Comparison of ENCODE assay signal across 9 mouse cellular contexts in the genomic region with DNA sequence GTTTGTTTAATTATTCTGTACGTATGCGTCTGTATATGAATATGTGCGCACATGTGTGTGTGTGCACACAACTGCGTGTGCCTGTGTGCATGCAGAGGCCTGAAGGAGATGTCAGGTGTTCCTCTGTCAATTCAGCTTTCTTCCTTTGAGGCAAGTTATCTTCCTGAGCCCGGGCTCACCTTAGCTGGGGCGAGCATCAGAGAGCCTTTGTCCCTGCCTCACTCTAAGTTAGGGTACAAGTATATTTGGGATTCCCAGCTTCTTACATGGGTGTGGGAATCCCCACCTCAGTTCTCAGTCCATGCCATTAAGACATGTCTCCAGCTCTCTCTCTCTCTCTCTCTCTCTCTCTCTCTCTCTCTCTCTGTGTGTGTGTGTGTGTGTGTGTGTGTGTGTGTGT. TPM values are rescaled to one million over a fixed set of nuclear protein-coding genes. Genes with fewer than 3 reads are reported as not detected.
DNase-seq lines count a peak whose midpoint lies in the region; ATAC-seq and TF ChIP-seq lines count a peak whose summit lies in the region.
"Had no signal": no experiment of that assay in that cellular context is flagged by ENCODE, and none has a peak within 500 bp of the region (broad histone marks: within the 10 kb centered on the region; RNA-seq: fewer than 3 reads in every experiment).

No protein-coding gene starts in this region.

- intact Hi-C loops in heart, postnatal 10 days (cut with DNase I), result loop anchor here (2.0 kb wide), 1 partner anchor 32 kb away; no protein-coding TSS in a partner anchor

- H3K9ac ChIP-seq in heart, embryonic 13.5 days, result peak overlapping the region; percentile 75
- peak overlapping the region; percentile 29; the same call in 1 of the 2 replicates for H3K9ac ChIP-seq in hindbrain, embryonic 14.5 days
- H3K9ac ChIP-seq in midbrain, embryonic 13.5 days (replicated peaks), result peak overlapping the region; percentile 10; the same call in 1 of the 2 replicates

- ATAC-seq in heart, embryonic 13.5 days (ENCODE audit: extremely low read depth, insufficient number of reproducible peaks, low FRiP score, low TSS enrichment), result no peak
- peak; percentile 43 for ATAC-seq in hindbrain, embryonic 14.5 days (ENCODE audit: low FRiP score)
- peak; percentile 46; the same call in 1 of the 2 replicates for ATAC-seq in midbrain, embryonic 13.5 days

- peaks cover 31% of the 10 kb centered on the region for H3K4me1 ChIP-seq in heart, embryonic 13.5 days
- H3K4me1 ChIP-seq in bone marrow macrophage, adult 2 months (ENCODE audit: control insufficient read depth, insufficient read depth, low read length), result peaks cover 19% of the 10 kb centered on the region
- H3K4me1 ChIP-seq in hindbrain, embryonic 14.5 days (replicated peaks; ENCODE audit: control insufficient read depth, insufficient read depth, low read length), result peaks cover 32% of the 10 kb centered on the region
- H3K4me1 ChIP-seq in midbrain, embryonic 13.5 days (replicated peaks), result peaks cover 31% of the 10 kb centered on the region

- H3K4me2 ChIP-seq in heart, embryonic 13.5 days, result peak overlapping the region; percentile 70
- peak overlapping the region; percentile 43 for H3K4me2 ChIP-seq in hindbrain, embryonic 14.5 days (replicated peaks)
- H3K4me2 ChIP-seq in midbrain, embryonic 13.5 days (replicated peaks), result peak overlapping the region; percentile 54

- no peak for TF ChIP-seq CTCF in bone marrow macrophage, adult 2 months (IDR thresholded peaks at IDR 0.05; ENCODE audit: low read depth, low read length)

- peak overlapping the region; percentile 48 for H3K4me3 ChIP-seq in heart, embryonic 13.5 days
- peak overlapping the region; percentile 62; the same call in 1 of the 2 replicates for H3K4me3 ChIP-seq in bone marrow macrophage, adult 2 months (ENCODE audit: insufficient read depth, low read length)
- H3K4me3 ChIP-seq in hindbrain, embryonic 14.5 days (replicated peaks; ENCODE audit: low read length), result peak overlapping the region; percentile 9; the same call in 1 of the 2 replicates
- H3K4me3 ChIP-seq in midbrain, embryonic 13.5 days (replicated peaks), result peak overlapping the region; percentile 20; the same call in 1 of the 2 replicates

- 9% methylated on average over 6 of the region's 6 CpGs for WGBS in heart, embryonic 13.5 days
- WGBS in hindbrain, embryonic 14.5 days, result 6% methylated on average over 6 of the region's 6 CpGs
- WGBS in midbrain, embryonic 13.5 days, result 5% methylated on average over 6 of the region's 6 CpGs

- peak overlapping the region; percentile 93 for H3K27ac ChIP-seq in heart, embryonic 13.5 days (replicated peaks)
- no peak overlapping the region for H3K27ac ChIP-seq in bone marrow macrophage, adult 2 months (ENCODE audit: insufficient read depth, low read depth, low read length)
- H3K27ac ChIP-seq in hindbrain, embryonic 14.5 days, result peak overlapping the region; percentile 76
- peak overlapping the region; percentile 87 for H3K27ac ChIP-seq in midbrain, embryonic 13.5 days

- DNase-seq in heart, postnatal 10 days, result no peak
- no peak for DNase-seq in hindbrain, embryonic 14.5 days (ENCODE audit: low spot score)
- no peak for DNase-seq in thymus, postnatal 0 days (ENCODE audit: low spot score)
- DNase-seq in adrenal gland, postnatal 36 days, result no peak
- DNase-seq in Muller cell, postnatal 12 days (ENCODE audit: inconsistent ontology term), result no peak

- no peaks in the 10 kb centered on the region for H3K27me3 ChIP-seq in heart, embryonic 13.5 days (replicated peaks)
- H3K27me3 ChIP-seq in hindbrain, embryonic 14.5 days (ENCODE audit: control insufficient read depth, insufficient read depth, low read length), result no peaks in the 10 kb centered on the region
- H3K27me3 ChIP-seq in midbrain, embryonic 13.5 days, result no peaks in the 10 kb centered on the region

- no peaks in the 10 kb centered on the region for H3K36me3 ChIP-seq in heart, embryonic 13.5 days
- H3K36me3 ChIP-seq in hindbrain, embryonic 14.5 days (replicated peaks; ENCODE audit: control insufficient read depth, insufficient read depth), result no peaks in the 10 kb centered on the region
- no peaks in the 10 kb centered on the region for H3K36me3 ChIP-seq in midbrain, embryonic 13.5 days

- TF ChIP-seq POLR2A in bone marrow macrophage, adult 2 months (IDR thresholded peaks at IDR 0.05; ENCODE audit: borderline replicate concordance, low read depth, low read length), result no peak

- H3K9me3 ChIP-seq in heart, embryonic 13.5 days, result no peaks in the 10 kb centered on the region
- no peaks in the 10 kb centered on the region for H3K9me3 ChIP-seq in hindbrain, embryonic 14.5 days (ENCODE audit: control insufficient read depth, low read length)
- H3K9me3 ChIP-seq in midbrain, embryonic 13.5 days, result no peaks in the 10 kb centered on the region

RNA-seq across cellular contexts. Expression of gene Skor1, which starts 56.2 kb away (rescaled TPM):
- polyA plus RNA-seq in heart, embryonic 13.5 days (2015; fragmentation: Nextera tagmentation; extraction: Ambion mirVana), result not detected in 2 replicates
- total RNA-seq in heart, postnatal 10 days (2021), result under 1 TPM; 0.07 to 0.22 TPM
- polyA plus RNA-seq in bone marrow macrophage, adult 2 months (2012; ENCODE audit: insufficient read depth, insufficient read length, missing spikeins), result not detected in 2 replicates
- 19.5 and 21.5 TPM in 2 replicates for polyA plus RNA-seq in hindbrain, embryonic 14.5 days (2014; fragmentation: Nextera tagmentation; extraction: Ambion mirVana)
- 1.7 and 2.0 TPM in 2 replicates for polyA plus RNA-seq in midbrain, embryonic 13.5 days (2015; fragmentation: Nextera tagmentation; extraction: Ambion mirVana)
- polyA plus RNA-seq in thymus, postnatal 0 days (2015; fragmentation: Nextera tagmentation; extraction: Ambion mirVana), result 0.10 TPM in 1 of 2 replicates, not detected in the other
- total RNA-seq in adrenal gland, postnatal 36 days (2021), result under 1 TPM; 0.10 to 0.13 TPM
- total RNA-seq: hematopoietic stem cell, adult 5-6 weeks had no signal

Comparison
In these comparisons a context has a peak if more than half of its experiments do, and no peak if none do; other contexts are left out.
1. H3K4me3 ChIP-seq: peak in every context shown above with its lines; median percentile 62 in bone marrow macrophage, adult 2 months; 48 in heart, embryonic 13.5 days; 20 in midbrain, embryonic 13.5 days; 9 in hindbrain, embryonic 14.5 days.
2. H3K9ac ChIP-seq: peak in every context shown above with its lines; median percentile 75 in heart, embryonic 13.5 days; 29 in hindbrain, embryonic 14.5 days; 10 in midbrain, embryonic 13.5 days.